Mouse (Mus musculus): Measurements from ENCODE around the gene Prss43.

GRCm38 (mm10) chr9:110833021-110833420, 6.5 kb downstream of the Prss43 start:
- TF ChIP-seq CTCF (conservative IDR thresholded peaks at IDR 0.05; ENCODE audit: low read length) = no peak
- TF ChIP-seq NANOG (IDR thresholded peaks at IDR 0.05; ENCODE audit: borderline replicate concordance, low read length) = no peak
- no peak for TF ChIP-seq POU5F1 (IDR thresholded peaks at IDR 0.05; ENCODE audit: borderline replicate concordance, low read length)

All from E14TG2a.4 (cell line).